35 mouse cellular contexts compared by ENCODE assay signal in genomic region chr8:22017731-22018130, GRCm38 (mm10). TPM values are rescaled to one million over a fixed set of nuclear protein-coding genes. Genes with fewer than 3 reads are reported as not detected.
"Had no signal": no experiment of that assay in that cellular context is flagged by ENCODE, and none has a peak within 500 bp of the region (broad histone marks: within the 10 kb centered on the region; RNA-seq: fewer than 3 reads in every experiment).

No protein-coding gene starts in this region.

- ATAC-seq: hindbrain, embryonic 16.5 days; intestine, embryonic 15.5 days; midbrain, embryonic 16.5 days had no signal

- H3K36me3 ChIP-seq: intestine, embryonic 15.5 days; neural tube, embryonic 13.5 days had no signal

- H3K27me3 ChIP-seq: intestine, embryonic 15.5 days; liver, embryonic 13.5 days; neural tube, embryonic 13.5 days had no signal

- DNase-seq: layer of hippocampus, adult 9-11 months; liver, embryonic 13.5 days; lung, adult 2 months; lung, postnatal 14 days; lung, postnatal 4 days; right cerebral cortex, adult 18-20 months; right cerebral cortex, postnatal 14 days; right cerebral cortex, postnatal 4 days; thymus, adult 2 months; thymus, postnatal 14 days; thymus, postnatal 4 days had no signal

- H3K4me1 ChIP-seq: intestine, embryonic 15.5 days; liver, embryonic 13.5 days; neural tube, embryonic 13.5 days had no signal

- H3K27ac ChIP-seq: intestine, embryonic 15.5 days; kidney, postnatal 0 days; layer of hippocampus, adult 2 months; left cerebral cortex, adult 2 months; liver, embryonic 13.5 days; neural tube, embryonic 13.5 days; stomach, postnatal 0 days had no signal

- H3K4me3 ChIP-seq: intestine, embryonic 15.5 days; layer of hippocampus, adult 2 months; left cerebral cortex, adult 2 months; liver, embryonic 13.5 days; myocyte; neural tube, embryonic 13.5 days had no signal

- H3K4me2 ChIP-seq: intestine, embryonic 15.5 days; liver, embryonic 13.5 days; midbrain, embryonic 11.5 days; neural tube, embryonic 13.5 days had no signal

- H3K9me3 ChIP-seq: intestine, embryonic 15.5 days; liver, embryonic 13.5 days; neural tube, embryonic 13.5 days had no signal

- H3K9ac ChIP-seq: intestine, embryonic 15.5 days; liver, embryonic 13.5 days; neural tube, embryonic 13.5 days had no signal

RNA-seq across cellular contexts. Expression of gene Atp7b, which starts 42.4 kb away (rescaled TPM):
- total RNA-seq: monocyte, adult 5-6 weeks; neutrophil, adult 5-6 weeks had no signal

RNA-seq across cellular contexts. Expression of gene Ccdc70, which starts 48.2 kb away (rescaled TPM):
- total RNA-seq: layer of hippocampus, adult 2 months; layer of hippocampus, postnatal 25 days; left cerebral cortex, adult 2 months; left cerebral cortex, postnatal 10 days; left cerebral cortex, postnatal 36 days; liver, adult 2 months; megakaryocyte progenitor cell, adult 5-6 weeks; megakaryocyte-erythroid progenitor cell, adult 5-6 weeks; monocyte, adult 5-6 weeks; neutrophil, adult 5-6 weeks had no signal
- polyA plus RNA-seq: hindbrain, embryonic 16.5 days; intestine, embryonic 15.5 days; kidney, postnatal 0 days; large intestine, adult 2 months; limb, embryonic 11.5 days; limb, embryonic 14.5 days; liver, adult 2 months; liver, embryonic 13.5 days; liver, embryonic 16.5 days; lung, adult 2 months; lung, embryonic 16.5 days; midbrain, embryonic 11.5 days; midbrain, embryonic 16.5 days; myocyte; neural tube, embryonic 13.5 days; stomach, embryonic 14.5 days; stomach, postnatal 0 days; thymus, adult 2 months had no signal

RNA-seq across cellular contexts. Expression of gene Fam90a1a, which starts 59.2 kb away (rescaled TPM):
- total RNA-seq: layer of hippocampus, adult 2 months; layer of hippocampus, postnatal 25 days; left cerebral cortex, adult 2 months; left cerebral cortex, postnatal 10 days; left cerebral cortex, postnatal 36 days; liver, adult 2 months; megakaryocyte progenitor cell, adult 5-6 weeks; megakaryocyte-erythroid progenitor cell, adult 5-6 weeks; monocyte, adult 5-6 weeks; neutrophil, adult 5-6 weeks had no signal
- polyA plus RNA-seq: hindbrain, embryonic 16.5 days; intestine, embryonic 15.5 days; kidney, postnatal 0 days; large intestine, adult 2 months; limb, embryonic 11.5 days; limb, embryonic 14.5 days; liver, adult 2 months; liver, embryonic 13.5 days; liver, embryonic 16.5 days; lung, adult 2 months; lung, embryonic 16.5 days; midbrain, embryonic 11.5 days; midbrain, embryonic 16.5 days; myocyte; neural tube, embryonic 13.5 days; stomach, embryonic 14.5 days; stomach, postnatal 0 days; thymus, adult 2 months had no signal
